Mouse (Mus musculus) liver, embryonic 14.5 days (tissue): Measurements from ENCODE around the gene Adgra1.

Experiments used
- CTCF ChIP-seq: IDR thresholded peaks from 2 replicates; pipeline ENCODE4 v1.5.1; 2016; ENCODE audit warnings: antibody characterized with exemption, low read depth, control low read depth
- EP300 ChIP-seq: IDR thresholded peaks from 2 replicates; pipeline ENCODE4 v1.6.1; 2016; ENCODE audit warnings: antibody characterized with exemption, low read depth

- TF ChIP-seq CTCF = no peak
- TF ChIP-seq EP300 = no peak
These were observed 45.0 kb upstream of the Adgra1 start for GRCm38 (mm10) chr7:139788927-139789326.
